In the genomic region with DNA sequence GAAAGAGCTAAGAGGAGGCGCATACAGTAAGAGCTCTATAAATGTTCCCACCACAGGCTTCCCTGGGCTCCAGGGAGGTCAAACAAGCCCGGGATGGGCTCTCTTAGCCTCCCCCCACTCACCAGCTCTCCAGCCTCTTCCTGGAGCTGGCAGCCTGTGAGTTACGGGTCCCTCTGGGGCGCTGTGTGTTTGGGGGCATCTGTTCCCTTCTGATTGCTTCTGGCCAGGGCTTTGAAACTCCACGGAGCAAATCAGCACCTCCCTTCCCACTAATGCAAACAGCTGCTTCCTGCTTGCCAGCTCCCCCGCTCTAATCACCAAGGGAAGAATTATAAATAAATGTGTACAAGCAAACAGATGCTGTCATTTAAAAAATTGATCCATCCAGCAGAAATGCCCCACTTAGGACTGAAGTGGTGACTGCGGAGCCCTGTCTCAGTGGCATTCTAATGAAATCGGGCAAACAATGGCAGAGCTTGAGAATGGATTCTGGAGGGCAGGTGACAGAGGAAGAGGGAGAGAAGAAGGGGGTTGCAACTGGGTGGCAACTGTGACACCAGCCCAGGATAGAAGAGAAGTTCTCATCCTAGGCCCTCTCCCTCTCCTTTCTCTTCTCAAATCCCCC, we compare ENCODE assay signal across 12 mouse cellular contexts. TPM values are rescaled to one million over a fixed set of nuclear protein-coding genes. Genes with fewer than 3 reads are reported as not detected.
A peak's percentile ranks its signal among the peaks of the same experiment; 100 is the strongest.
DNase-seq lines count a peak whose midpoint lies in the region; ATAC-seq and TF ChIP-seq lines count a peak whose summit lies in the region.
"Had no signal": no experiment of that assay in that cellular context is flagged by ENCODE, and none has a peak within 500 bp of the region (broad histone marks: within the 10 kb centered on the region; RNA-seq: fewer than 3 reads in every experiment).

No protein-coding gene starts in this region.

- no peak for TF ChIP-seq CTCF in kidney, postnatal 0 days (IDR thresholded peaks at IDR 0.05; ENCODE audit: low read depth)

- DNase-seq in kidney, postnatal 0 days (ENCODE audit: low spot score), result peak; percentile 31
- DNase-seq in embryonic facial prominence, embryonic 14.5 days (ENCODE audit: low spot score), result peak; percentile 32
- DNase-seq in neural tube, embryonic 10.5 days (ENCODE audit: extremely low spot score, low spot score), result peak; percentile 17
- no peak for DNase-seq in spleen, postnatal 14 days (ENCODE audit: low spot score in 2 of 2)
- no peak for DNase-seq in thymus, postnatal 10 days (ENCODE audit: low spot score in 2 of 2)
- DNase-seq: cerebellum, adult 9-10 months; gastrocnemius, postnatal 14 days; kidney, adult 11 months; thymus, postnatal 14 days had no signal

- no peak overlapping the region for H3K4me3 ChIP-seq in kidney, postnatal 0 days (replicated peaks; ENCODE audit: low read depth, low read length)
- H3K4me3 ChIP-seq in kidney, embryonic 16.5 days (ENCODE audit: low read length), result no peak overlapping the region
- H3K4me3 ChIP-seq in embryonic facial prominence, embryonic 14.5 days (ENCODE audit: low read depth, low read length), result no peak overlapping the region
- H3K4me3 ChIP-seq in intestine, embryonic 16.5 days (ENCODE audit: low read length), result no peak overlapping the region

- 27% methylated on average over 8 of the region's 8 CpGs for WGBS in kidney, postnatal 0 days
- 27% methylated on average over 8 of the region's 8 CpGs for WGBS in kidney, embryonic 16.5 days
- 40% methylated on average over 8 of the region's 8 CpGs for WGBS in embryonic facial prominence, embryonic 14.5 days
- 33% methylated on average over 8 of the region's 8 CpGs for WGBS in intestine, embryonic 16.5 days

- H3K9me3 ChIP-seq in kidney, postnatal 0 days (replicated peaks; ENCODE audit: low read length), result no peaks in the 10 kb centered on the region
- H3K9me3 ChIP-seq in kidney, embryonic 16.5 days (ENCODE audit: low read length), result peaks cover 12% of the 10 kb centered on the region
- H3K9me3 ChIP-seq in embryonic facial prominence, embryonic 14.5 days (ENCODE audit: control insufficient read depth, low read length), result no peaks in the 10 kb centered on the region
- H3K9me3 ChIP-seq in intestine, embryonic 16.5 days (ENCODE audit: control insufficient read depth, low read length), result peaks cover 10% of the 10 kb centered on the region; the same call in 1 of the 2 replicates

- H3K4me2 ChIP-seq in kidney, postnatal 0 days (ENCODE audit: low read length), result no peak overlapping the region
- H3K4me2 ChIP-seq in kidney, embryonic 16.5 days (replicated peaks; ENCODE audit: low read depth, low read length), result no peak overlapping the region
- no peak overlapping the region for H3K4me2 ChIP-seq in embryonic facial prominence, embryonic 14.5 days (ENCODE audit: low read depth, low read length)
- H3K4me2 ChIP-seq in intestine, embryonic 16.5 days (ENCODE audit: low read depth, low read length), result no peak overlapping the region

- H3K4me1 ChIP-seq in kidney, postnatal 0 days (replicated peaks; ENCODE audit: insufficient read depth, low read length), result no peaks in the 10 kb centered on the region
- H3K4me1 ChIP-seq in kidney, embryonic 16.5 days (ENCODE audit: insufficient read depth, low read length), result no peaks in the 10 kb centered on the region
- H3K4me1 ChIP-seq in embryonic facial prominence, embryonic 14.5 days (ENCODE audit: control insufficient read depth, insufficient read depth, low read length), result no peaks in the 10 kb centered on the region
- H3K4me1 ChIP-seq in intestine, embryonic 16.5 days (ENCODE audit: control insufficient read depth, insufficient read depth, low read length), result peaks cover 15% of the 10 kb centered on the region

- no peaks in the 10 kb centered on the region for H3K36me3 ChIP-seq in kidney, postnatal 0 days (ENCODE audit: insufficient read depth, low read length)
- no peaks in the 10 kb centered on the region for H3K36me3 ChIP-seq in kidney, embryonic 16.5 days (ENCODE audit: insufficient read depth, low read length)
- no peaks in the 10 kb centered on the region for H3K36me3 ChIP-seq in embryonic facial prominence, embryonic 14.5 days (ENCODE audit: control insufficient read depth, insufficient read depth, low read length)
- H3K36me3 ChIP-seq in intestine, embryonic 16.5 days (ENCODE audit: control insufficient read depth, insufficient read depth, low read length), result no peaks in the 10 kb centered on the region

- H3K9ac ChIP-seq in kidney, postnatal 0 days (ENCODE audit: low read depth, low read length), result no peak overlapping the region
- H3K9ac ChIP-seq in kidney, embryonic 16.5 days (replicated peaks; ENCODE audit: low read length), result no peak overlapping the region; the same call in 1 of the 2 replicates
- 0 out of 2 replicates have a peak overlapping the region, but pooled peaks have one; percentile 19 for H3K9ac ChIP-seq in embryonic facial prominence, embryonic 14.5 days (ENCODE audit: low read depth, low read length)
- H3K9ac ChIP-seq in intestine, embryonic 16.5 days (ENCODE audit: low read depth, low read length), result peak overlapping the region; percentile 1; the same call in 1 of the 2 replicates

- no peaks in the 10 kb centered on the region for H3K27me3 ChIP-seq in kidney, postnatal 0 days (ENCODE audit: insufficient read depth, low read length)
- H3K27me3 ChIP-seq in kidney, embryonic 16.5 days (ENCODE audit: insufficient read depth, low read length), result no peaks in the 10 kb centered on the region; the same call in 1 of the 2 replicates
- H3K27me3 ChIP-seq in embryonic facial prominence, embryonic 14.5 days (replicated peaks; ENCODE audit: control insufficient read depth, insufficient read depth, low read length), result no peaks in the 10 kb centered on the region
- no peaks in the 10 kb centered on the region for H3K27me3 ChIP-seq in intestine, embryonic 16.5 days (replicated peaks; ENCODE audit: control insufficient read depth, insufficient read depth, low read length)

- no peak for ATAC-seq in kidney, postnatal 0 days (replicated peaks; ENCODE audit: low FRiP score, low read depth)
- ATAC-seq in kidney, embryonic 16.5 days (ENCODE audit: low FRiP score, low TSS enrichment), result no peak
- no peak for ATAC-seq in embryonic facial prominence, embryonic 14.5 days (ENCODE audit: low read depth)
- ATAC-seq in intestine, embryonic 16.5 days, result peak; percentile 21; the same call in 1 of the 2 replicates
- no peak for ATAC-seq in CD4-positive, CD25-positive, alpha-beta regulatory T cell, adult 4 months

- H3K27ac ChIP-seq in kidney, postnatal 0 days, result no peak overlapping the region
- H3K27ac ChIP-seq in kidney, embryonic 16.5 days (ENCODE audit: low read length), result no peak overlapping the region
- H3K27ac ChIP-seq in embryonic facial prominence, embryonic 14.5 days (replicated peaks; ENCODE audit: low read depth, low read length), result no peak overlapping the region
- H3K27ac ChIP-seq in intestine, embryonic 16.5 days (ENCODE audit: low read length), result peak overlapping the region; percentile 38

RNA-seq across cellular contexts. Expression of a gene that starts 9.7 kb away (rescaled TPM):
- polyA plus RNA-seq in kidney, postnatal 0 days (2015; fragmentation: Nextera tagmentation; extraction: Ambion mirVana), result 7.7 and 8.1 TPM in 2 replicates
- polyA plus RNA-seq in kidney, embryonic 16.5 days (2015; fragmentation: Nextera tagmentation; extraction: Ambion mirVana), result 13.3 and 14.1 TPM in 2 replicates
- 6.9 and 8.7 TPM in 2 replicates for polyA plus RNA-seq in embryonic facial prominence, embryonic 14.5 days (2014; fragmentation: Nextera tagmentation; extraction: Ambion mirVana)
- polyA plus RNA-seq in intestine, embryonic 16.5 days (2015; fragmentation: Nextera tagmentation; extraction: Ambion mirVana), result 9.3 and 10.4 TPM in 2 replicates
- 10 to 100 TPM in 1 of 2 experiments, 1 to 10 TPM in 1; 4.5 to 10.9 TPM for polyA plus RNA-seq in CD4-positive, CD25-positive, alpha-beta regulatory T cell, adult 4 months (2017; shearing (Covaris generic))

RNA-seq across cellular contexts. Expression of a gene that starts 56.6 kb away (rescaled TPM):
- polyA plus RNA-seq in kidney, postnatal 0 days (2015; fragmentation: Nextera tagmentation; extraction: Ambion mirVana), result 119 and 127 TPM in 2 replicates
- 131 and 137 TPM in 2 replicates for polyA plus RNA-seq in kidney, embryonic 16.5 days (2015; fragmentation: Nextera tagmentation; extraction: Ambion mirVana)
- 115 and 116 TPM in 2 replicates for polyA plus RNA-seq in embryonic facial prominence, embryonic 14.5 days (2014; fragmentation: Nextera tagmentation; extraction: Ambion mirVana)
- 104 and 115 TPM in 2 replicates for polyA plus RNA-seq in intestine, embryonic 16.5 days (2015; fragmentation: Nextera tagmentation; extraction: Ambion mirVana)
- 100 to 1,000 TPM; 116 to 118 TPM for polyA plus RNA-seq in CD4-positive, CD25-positive, alpha-beta regulatory T cell, adult 4 months (2017; shearing (Covaris generic))

Comparison
In these comparisons a context has a peak if more than half of its experiments do, and no peak if none do; other contexts are left out.
1. DNase-seq: peak in kidney, postnatal 0 days (single experiment), embryonic facial prominence, embryonic 14.5 days (single experiment) and neural tube, embryonic 10.5 days (single experiment); none in spleen, postnatal 14 days (0 of 2) and thymus, postnatal 10 days (0 of 2).
2. H3K9ac ChIP-seq: peak in embryonic facial prominence, embryonic 14.5 days (single experiment) and intestine, embryonic 16.5 days (single experiment); none in kidney, postnatal 0 days (single experiment) and kidney, embryonic 16.5 days (single experiment).